Mouse (Mus musculus): ENCODE measurements around the gene Dchs2. TPM values are rescaled to one million over a fixed set of nuclear protein-coding genes. Genes with fewer than 3 reads are reported as not detected.

The Dchs2 gene
- polyA plus RNA-seq, 1 experiment from 2014 or later: 0.21 TPM

DNA sequence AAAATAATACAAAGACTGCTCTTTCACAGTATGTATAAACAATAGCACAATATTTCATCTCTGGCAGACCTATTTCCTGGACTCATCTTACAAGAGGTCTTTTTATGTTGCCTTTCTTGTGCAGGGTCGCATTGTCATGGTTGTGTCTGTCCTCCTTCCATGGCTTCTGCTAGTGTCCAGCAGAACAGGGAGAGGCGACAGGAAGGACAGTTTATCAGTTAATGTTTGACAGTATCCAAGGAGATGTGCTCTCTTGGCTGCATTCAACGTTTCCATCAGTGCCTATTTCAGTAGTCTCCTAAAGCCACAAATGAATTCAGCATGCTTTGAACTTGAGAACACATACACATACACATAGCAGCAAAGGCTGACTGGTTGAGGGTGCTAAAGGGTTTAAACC, 17.9 kb downstream of the Dchs2 start:
- WGBS: 30% methylated on average over 3 of the region's 3 CpGs
- no peak overlapping the region for H3K9ac ChIP-seq (ENCODE audit: low read length)
- no peaks in the 10 kb centered on the region for H3K9me3 ChIP-seq (ENCODE audit: control insufficient read depth, low read length)
- no peaks in the 10 kb centered on the region for H3K36me3 ChIP-seq (ENCODE audit: control insufficient read depth, insufficient read depth, low read length)
- ATAC-seq (ENCODE audit: low read depth): peak; percentile 61; the same call in 1 of the 2 replicates
- no peak overlapping the region for H3K4me3 ChIP-seq (ENCODE audit: low read length)
- no peaks in the 10 kb centered on the region for H3K27me3 ChIP-seq (ENCODE audit: control insufficient read depth, insufficient read depth, low read depth, low read length)
- H3K27ac ChIP-seq (ENCODE audit: low read length): no peak overlapping the region
- no peak overlapping the region for H3K4me2 ChIP-seq (ENCODE audit: low read depth, low read length)
- H3K4me1 ChIP-seq (replicated peaks; ENCODE audit: control insufficient read depth, insufficient read depth, low read length): peaks cover 7% of the 10 kb centered on the region

DNA sequence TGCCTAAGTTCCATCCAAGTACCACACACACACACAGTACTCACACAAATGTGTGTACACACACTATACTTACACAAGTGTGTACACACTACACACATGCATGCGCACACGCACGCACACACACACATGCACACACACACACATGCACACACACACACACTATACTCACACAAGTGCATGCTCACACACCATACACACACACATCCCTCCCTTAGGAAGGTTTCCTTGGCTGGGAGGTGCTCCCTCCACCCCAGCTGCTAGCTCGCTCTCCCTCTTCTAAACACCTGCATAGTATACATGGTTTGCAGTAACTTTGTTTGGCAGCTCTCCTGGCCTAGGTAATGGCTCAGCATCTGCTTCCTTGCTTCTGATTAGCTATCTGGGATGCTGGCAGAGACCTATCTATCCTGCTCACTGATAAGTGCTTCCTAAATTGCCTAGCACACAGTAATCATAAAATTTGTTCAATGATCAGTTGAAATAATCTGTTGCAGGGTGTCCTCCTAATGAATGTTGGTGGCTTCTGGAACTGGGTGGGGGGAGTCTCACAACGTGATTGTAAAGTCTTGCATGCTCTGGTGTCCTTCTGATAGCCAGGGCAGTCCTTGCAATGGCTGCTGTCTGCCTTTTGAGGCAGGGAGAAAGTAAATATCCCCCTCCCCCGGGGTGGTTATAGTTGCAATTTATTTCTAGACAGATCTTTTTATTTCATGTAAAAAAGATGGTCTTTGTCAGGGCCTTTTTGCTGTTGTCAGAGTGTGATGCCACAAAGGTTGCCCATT, 19.7 kb downstream of the Dchs2 start:
- ATAC-seq (ENCODE audit: low read depth): no peak
- WGBS: 77% methylated on average over 6 of the region's 6 CpGs
- Histone ChIP-seq H3K4me1 (replicated peaks; ENCODE audit: control insufficient read depth, insufficient read depth, low read length) (peaks cover 7% of the 10 kb centered on the region), H3K9me3 (ENCODE audit: control insufficient read depth, low read length) (no peaks in the 10 kb centered on the region), H3K9ac (ENCODE audit: low read length) (no peak overlapping the region), H3K36me3 (ENCODE audit: control insufficient read depth, insufficient read depth, low read length) (no peaks in the 10 kb centered on the region), H3K27ac (ENCODE audit: low read length) (no peak overlapping the region), H3K27me3 (ENCODE audit: control insufficient read depth, insufficient read depth, low read depth, low read length) (no peaks in the 10 kb centered on the region), H3K4me3 (ENCODE audit: low read length) (no peak overlapping the region), H3K4me2 (ENCODE audit: low read depth, low read length) (no peak overlapping the region)

DNA sequence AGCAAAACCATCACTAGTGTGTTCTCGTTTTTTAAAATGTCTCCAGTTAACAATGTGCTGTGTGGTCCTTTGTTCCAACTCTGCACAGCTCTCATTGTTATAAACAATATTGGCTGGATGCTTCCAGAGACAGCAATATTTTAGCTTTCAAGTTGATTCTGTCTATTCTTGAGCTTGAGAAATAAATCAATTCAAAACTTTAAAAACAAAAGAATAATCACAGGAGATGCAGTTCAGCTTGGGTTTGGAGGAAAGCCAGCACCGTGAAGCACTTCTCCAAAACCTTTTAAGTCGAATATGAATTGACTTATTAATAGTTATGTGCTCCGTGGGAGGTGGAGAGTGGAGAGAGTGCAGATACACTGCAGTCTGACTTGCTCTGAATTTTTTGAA, 20.3 kb downstream of the Dchs2 start:
- Histone ChIP-seq H3K4me2 (ENCODE audit: low read depth, low read length) (no peak overlapping the region), H3K4me1 (replicated peaks; ENCODE audit: control insufficient read depth, insufficient read depth, low read length) (peaks cover 7% of the 10 kb centered on the region), H3K9me3 (ENCODE audit: control insufficient read depth, low read length) (no peaks in the 10 kb centered on the region), H3K36me3 (ENCODE audit: control insufficient read depth, insufficient read depth, low read length) (no peaks in the 10 kb centered on the region), H3K9ac (ENCODE audit: low read length) (no peak overlapping the region), H3K27ac (ENCODE audit: low read length) (no peak overlapping the region), H3K4me3 (ENCODE audit: low read length) (no peak overlapping the region), H3K27me3 (ENCODE audit: control insufficient read depth, insufficient read depth, low read depth, low read length) (no peaks in the 10 kb centered on the region)
- no peak for ATAC-seq (ENCODE audit: low read depth)
- WGBS: 24% methylated on average over 4 of the region's 4 CpGs

DNA sequence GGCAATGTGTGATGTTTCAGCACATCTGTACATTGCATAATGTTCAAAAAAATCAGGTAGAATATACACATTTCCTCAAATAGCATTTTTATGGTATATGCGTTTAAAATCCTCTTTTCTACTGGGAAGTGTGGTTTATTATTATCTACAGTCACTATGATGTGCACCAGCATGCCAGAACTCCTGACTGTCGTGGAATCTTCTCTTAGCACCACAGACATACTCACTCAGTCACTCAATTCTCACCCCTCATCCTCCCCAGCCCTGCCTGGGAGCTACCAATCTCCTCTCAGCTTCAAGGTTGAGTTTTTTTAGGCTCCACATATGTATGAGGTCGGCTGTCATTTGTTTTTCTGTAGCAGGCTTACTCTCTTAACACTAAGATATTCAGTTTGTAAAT, 20.8 kb downstream of the Dchs2 start:
- Histone ChIP-seq H3K4me1 (replicated peaks; ENCODE audit: control insufficient read depth, insufficient read depth, low read length) (peaks cover 7% of the 10 kb centered on the region), H3K27me3 (ENCODE audit: control insufficient read depth, insufficient read depth, low read depth, low read length) (no peaks in the 10 kb centered on the region), H3K36me3 (ENCODE audit: control insufficient read depth, insufficient read depth, low read length) (no peaks in the 10 kb centered on the region), H3K4me2 (ENCODE audit: low read depth, low read length) (no peak overlapping the region), H3K9me3 (ENCODE audit: control insufficient read depth, low read length) (no peaks in the 10 kb centered on the region), H3K4me3 (ENCODE audit: low read length) (no peak overlapping the region), H3K9ac (ENCODE audit: low read length) (no peak overlapping the region), H3K27ac (ENCODE audit: low read length) (no peak overlapping the region)
- WGBS: 49% methylated on average over 3 of the region's 3 CpGs
- no peak for ATAC-seq (ENCODE audit: low read depth)

DNA sequence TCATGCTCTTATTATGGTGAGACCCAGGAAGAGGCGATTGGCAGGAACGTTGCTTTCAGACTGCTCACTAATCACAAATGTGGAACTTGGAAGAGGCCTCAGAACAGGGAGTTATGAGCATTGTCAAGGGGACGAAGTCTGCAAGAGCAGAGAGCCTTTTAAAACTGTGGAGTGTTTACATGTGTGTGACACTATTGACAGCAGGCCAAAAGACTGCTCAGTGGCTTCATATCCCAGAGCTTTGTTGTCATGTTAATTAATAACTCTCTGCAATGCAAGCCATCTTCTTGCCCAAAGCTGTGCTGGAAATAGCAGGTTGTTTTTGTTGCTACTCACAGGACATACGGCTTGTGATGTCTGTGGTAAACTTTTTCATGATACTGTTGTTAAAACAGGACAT, 27.9 kb downstream of the Dchs2 start:
- H3K9ac ChIP-seq (ENCODE audit: low read length): no peak overlapping the region
- H3K27me3 ChIP-seq (ENCODE audit: control insufficient read depth, insufficient read depth, low read depth, low read length): no peaks in the 10 kb centered on the region
- H3K36me3 ChIP-seq (ENCODE audit: control insufficient read depth, insufficient read depth, low read length): no peaks in the 10 kb centered on the region
- no peak overlapping the region for H3K4me2 ChIP-seq (ENCODE audit: low read depth, low read length)
- no peaks in the 10 kb centered on the region for H3K9me3 ChIP-seq (ENCODE audit: control insufficient read depth, low read length)
- H3K4me1 ChIP-seq (replicated peaks; ENCODE audit: control insufficient read depth, insufficient read depth, low read length): peaks cover 7% of the 10 kb centered on the region; the same call in 1 of the 2 replicates
- H3K27ac ChIP-seq (ENCODE audit: low read length): peak overlapping the region; percentile 21; the same call in 1 of the 2 replicates
- peak; percentile 93 for ATAC-seq (ENCODE audit: low read depth)
- WGBS: 11% methylated on average over 4 of the region's 4 CpGs
- H3K4me3 ChIP-seq (ENCODE audit: low read length): no peak overlapping the region

DNA sequence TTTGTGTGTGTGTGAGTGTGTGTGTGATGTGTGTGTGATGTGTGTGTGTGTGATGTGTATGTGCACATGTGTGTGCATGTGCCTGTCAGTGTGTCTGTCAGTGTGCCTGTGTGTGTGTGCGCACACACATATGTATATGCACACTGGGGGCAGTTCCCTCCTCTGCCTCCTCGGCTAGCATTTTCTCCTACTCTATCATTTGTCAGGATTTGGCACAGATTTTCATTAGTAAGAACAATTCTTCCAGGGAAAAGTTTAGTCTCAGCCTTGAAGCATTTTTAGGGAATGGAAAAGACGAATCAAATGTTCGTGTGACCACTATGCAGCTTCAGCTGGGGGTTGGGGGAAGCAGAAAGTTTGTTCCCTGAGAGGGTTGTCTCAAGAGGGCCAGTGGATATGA, 28.4 kb downstream of the Dchs2 start:
- Histone ChIP-seq H3K4me1 (replicated peaks; ENCODE audit: control insufficient read depth, insufficient read depth, low read length) (peaks cover 7% of the 10 kb centered on the region; the same call in 1 of the 2 replicates), H3K27me3 (ENCODE audit: control insufficient read depth, insufficient read depth, low read depth, low read length) (no peaks in the 10 kb centered on the region), H3K27ac (ENCODE audit: low read length) (peak overlapping the region; percentile 0; the same call in 1 of the 2 replicates), H3K4me2 (ENCODE audit: low read depth, low read length) (no peak overlapping the region), H3K9me3 (ENCODE audit: control insufficient read depth, low read length) (no peaks in the 10 kb centered on the region), H3K9ac (ENCODE audit: low read length) (no peak overlapping the region), H3K36me3 (ENCODE audit: control insufficient read depth, insufficient read depth, low read length) (no peaks in the 10 kb centered on the region), H3K4me3 (ENCODE audit: low read length) (no peak overlapping the region)
- peak; percentile 59 for ATAC-seq (ENCODE audit: low read depth)
- 43% methylated on average over 4 of the region's 4 CpGs for WGBS

DNA sequence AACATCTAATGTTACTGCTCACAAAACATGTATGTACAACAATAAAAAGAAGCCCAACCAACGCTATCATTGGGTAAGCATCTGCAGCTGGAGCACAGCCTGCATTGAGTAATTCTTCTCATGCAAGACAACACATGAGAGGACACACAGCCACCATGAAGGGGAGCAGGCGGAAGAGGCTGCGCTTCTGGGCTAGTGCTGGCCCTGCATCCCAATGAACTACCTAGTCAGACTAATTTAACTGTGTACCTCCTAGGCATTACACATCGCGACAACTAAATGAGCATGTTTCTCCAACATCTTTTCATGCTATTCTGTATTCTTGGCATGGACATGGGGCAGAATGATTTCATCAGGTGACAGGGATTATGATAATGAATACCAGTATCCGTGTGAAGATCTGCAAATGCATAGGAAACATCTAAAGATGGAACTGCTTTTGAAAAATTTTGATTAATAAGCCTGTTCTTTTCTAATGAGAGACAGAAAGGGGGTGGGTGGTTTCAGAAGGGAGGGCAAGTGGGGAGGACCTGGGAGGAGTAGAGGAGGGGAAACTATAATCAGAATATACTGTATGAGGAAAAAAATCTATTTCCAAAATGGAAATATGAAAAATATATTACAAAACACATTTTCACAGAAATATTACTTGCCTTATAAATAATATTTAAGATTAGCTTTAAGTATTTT, 33.9 kb downstream of the Dchs2 start:
- 69% methylated on average over 6 of the region's 6 CpGs for WGBS
- Histone ChIP-seq H3K9ac (ENCODE audit: low read length) (no peak overlapping the region), H3K4me2 (ENCODE audit: low read depth, low read length) (no peak overlapping the region), H3K4me1 (replicated peaks; ENCODE audit: control insufficient read depth, insufficient read depth, low read length) (no peaks in the 10 kb centered on the region), H3K4me3 (ENCODE audit: low read length) (no peak overlapping the region), H3K9me3 (ENCODE audit: control insufficient read depth, low read length) (no peaks in the 10 kb centered on the region), H3K36me3 (ENCODE audit: control insufficient read depth, insufficient read depth, low read length) (no peaks in the 10 kb centered on the region), H3K27ac (ENCODE audit: low read length) (no peak overlapping the region), H3K27me3 (ENCODE audit: control insufficient read depth, insufficient read depth, low read depth, low read length) (no peaks in the 10 kb centered on the region)
- no peak for ATAC-seq (ENCODE audit: low read depth)

DNA sequence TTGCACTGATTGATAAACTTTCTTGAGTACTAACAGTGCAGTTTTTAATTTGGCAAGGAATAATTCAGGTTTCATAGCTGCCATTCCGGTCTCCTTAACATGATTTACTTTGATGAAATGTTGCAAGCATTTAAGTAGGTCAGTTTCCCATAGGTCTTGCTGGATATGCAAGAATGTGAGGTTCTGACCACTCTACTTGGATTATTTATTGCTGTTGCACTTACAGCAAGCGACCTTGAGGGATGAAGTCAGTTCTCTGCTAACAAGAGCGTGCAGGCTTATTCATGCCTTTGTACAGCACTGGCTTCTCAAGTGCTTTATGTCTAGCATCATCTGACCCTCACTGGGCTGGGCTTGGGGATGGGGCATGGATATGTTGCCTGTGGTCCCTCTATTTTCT, 35.9 kb downstream of the Dchs2 start:
- Histone ChIP-seq H3K9me3 (ENCODE audit: control insufficient read depth, low read length) (no peaks in the 10 kb centered on the region), H3K27ac (ENCODE audit: low read length) (no peak overlapping the region), H3K4me3 (ENCODE audit: low read length) (no peak overlapping the region), H3K4me2 (ENCODE audit: low read depth, low read length) (no peak overlapping the region), H3K36me3 (ENCODE audit: control insufficient read depth, insufficient read depth, low read length) (no peaks in the 10 kb centered on the region), H3K9ac (ENCODE audit: low read length) (no peak overlapping the region), H3K4me1 (replicated peaks; ENCODE audit: control insufficient read depth, insufficient read depth, low read length) (no peaks in the 10 kb centered on the region), H3K27me3 (ENCODE audit: control insufficient read depth, insufficient read depth, low read depth, low read length) (no peaks in the 10 kb centered on the region)
- ATAC-seq (ENCODE audit: low read depth): no peak
- 70% methylated on average over 3 of the region's 3 CpGs for WGBS

DNA sequence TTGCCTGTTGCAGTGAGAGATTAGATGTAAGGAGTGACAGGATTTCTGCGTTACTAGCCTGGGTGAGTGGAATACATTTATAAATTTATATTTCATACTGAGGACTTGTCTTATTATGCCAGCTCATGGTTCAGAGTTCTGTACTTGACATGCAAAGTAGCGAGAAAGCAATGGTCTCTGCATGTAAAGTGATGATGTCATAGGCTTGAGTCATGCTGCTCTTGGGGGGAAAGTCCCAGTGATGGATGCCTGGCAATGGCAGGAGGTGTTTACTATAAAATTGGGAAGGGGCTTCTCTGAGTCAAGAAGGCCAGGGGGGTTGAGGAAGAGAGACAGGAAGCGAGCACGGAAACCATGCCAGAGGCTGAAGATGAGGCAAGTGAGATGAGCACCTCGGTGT, 57.8 kb downstream of the Dchs2 start:
- no peak overlapping the region for H3K9ac ChIP-seq (ENCODE audit: low read length)
- no peak overlapping the region for H3K4me2 ChIP-seq (ENCODE audit: low read depth, low read length)
- no peak overlapping the region for H3K27ac ChIP-seq (ENCODE audit: low read length)
- no peaks in the 10 kb centered on the region for H3K36me3 ChIP-seq (ENCODE audit: control insufficient read depth, insufficient read depth, low read length)
- WGBS: 87% methylated on average over 5 of the region's 5 CpGs
- no peak overlapping the region for H3K4me3 ChIP-seq (ENCODE audit: low read length)
- no peaks in the 10 kb centered on the region for H3K27me3 ChIP-seq (ENCODE audit: control insufficient read depth, insufficient read depth, low read depth, low read length)
- H3K9me3 ChIP-seq (ENCODE audit: control insufficient read depth, low read length): no peaks in the 10 kb centered on the region
- no peak for ATAC-seq (ENCODE audit: low read depth)
- no peaks in the 10 kb centered on the region for H3K4me1 ChIP-seq (replicated peaks; ENCODE audit: control insufficient read depth, insufficient read depth, low read length)

Measured in lung, embryonic 16.5 days (tissue).